Mouse (Mus musculus): ENCODE data around the gene Myom3. TPM values are rescaled to one million over a fixed set of nuclear protein-coding genes. Genes with fewer than 3 reads are reported as not detected.
"Not testable (repeated sequence)": the region's sequence is repeated elsewhere in the genome, so short reads cannot be mapped to it uniquely, and the experiment has no call there.

The Myom3 gene
- under 1 TPM; 0.12 to 0.52 (median 0.22) TPM for total RNA-seq (2022)

DNA sequence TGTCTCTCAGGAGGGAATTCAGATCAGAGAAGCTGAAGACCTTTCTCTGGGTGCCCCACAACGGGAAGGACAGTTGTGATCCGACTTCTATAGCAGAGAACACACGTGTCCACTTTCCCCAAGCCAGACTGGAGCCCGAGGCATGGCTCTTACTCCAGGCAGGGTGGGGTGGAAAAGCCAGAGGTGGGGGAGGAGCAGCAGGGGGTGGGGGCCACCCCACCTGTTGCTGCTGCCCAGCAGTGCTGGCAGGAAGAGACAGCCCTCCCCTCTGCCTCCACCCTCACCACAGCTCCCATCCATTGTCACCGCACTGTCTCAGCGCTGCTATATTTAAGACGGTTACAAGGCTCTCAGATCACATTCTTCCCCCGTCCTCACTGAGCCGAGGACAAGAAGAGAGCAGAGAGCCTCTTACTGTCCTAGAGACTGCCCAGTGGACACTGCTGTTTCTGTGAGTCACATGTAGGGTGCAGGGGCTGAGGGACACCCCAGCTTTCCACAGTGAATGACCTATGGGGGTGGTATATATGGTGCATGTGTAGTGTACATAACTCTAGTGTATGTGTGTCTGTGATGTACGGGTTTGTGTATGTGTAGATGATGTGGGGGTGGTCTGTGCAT lies at the start of gene Myom3:
TSS of gene Myom3 (plus strand) at position 360 of the 621 bp plus-strand sequence.
- DNase-seq, result no peak

DNA sequence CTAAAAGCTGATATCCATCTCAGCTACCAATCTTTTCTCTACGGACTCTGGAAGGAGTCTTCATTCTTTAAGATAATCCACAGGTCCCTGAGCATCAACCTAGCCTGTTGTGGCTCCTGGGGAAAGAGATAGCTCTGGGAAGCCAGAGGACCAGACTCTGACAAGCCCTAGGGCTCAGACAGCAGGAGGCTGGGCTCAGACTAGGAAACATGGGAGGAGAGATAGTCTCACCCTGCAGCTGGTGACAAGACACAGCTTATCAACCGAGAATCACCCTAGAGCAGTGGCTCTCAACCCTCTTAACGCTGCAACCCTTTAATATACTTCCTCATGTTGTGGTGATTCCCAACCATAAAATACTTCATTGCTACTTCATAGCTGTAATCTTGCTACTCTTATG lies 49.1 kb upstream of the Myom3 start:
- DNase-seq, result no peak

DNA sequence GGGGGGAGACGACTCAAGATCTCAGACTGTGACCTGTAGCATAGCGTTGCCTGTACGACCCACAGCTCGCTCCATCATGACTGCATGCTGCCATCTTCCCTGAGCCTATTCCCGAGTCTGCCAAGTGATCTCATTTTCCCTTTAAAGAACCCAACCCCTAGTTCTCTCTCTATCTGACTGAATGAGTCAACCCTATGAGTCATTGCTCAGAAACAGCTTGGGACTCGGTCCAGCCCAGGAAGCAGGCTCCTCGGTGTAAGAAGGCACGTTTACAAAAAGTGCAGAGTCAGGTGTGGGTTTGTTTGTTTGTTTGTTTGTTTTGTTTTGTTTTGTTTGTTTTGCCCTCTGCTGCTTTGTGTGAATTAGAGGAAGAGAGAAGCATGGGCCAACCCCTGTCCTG lies 44.7 kb upstream of the Myom3 start:
- DNase-seq, result no peak

DNA sequence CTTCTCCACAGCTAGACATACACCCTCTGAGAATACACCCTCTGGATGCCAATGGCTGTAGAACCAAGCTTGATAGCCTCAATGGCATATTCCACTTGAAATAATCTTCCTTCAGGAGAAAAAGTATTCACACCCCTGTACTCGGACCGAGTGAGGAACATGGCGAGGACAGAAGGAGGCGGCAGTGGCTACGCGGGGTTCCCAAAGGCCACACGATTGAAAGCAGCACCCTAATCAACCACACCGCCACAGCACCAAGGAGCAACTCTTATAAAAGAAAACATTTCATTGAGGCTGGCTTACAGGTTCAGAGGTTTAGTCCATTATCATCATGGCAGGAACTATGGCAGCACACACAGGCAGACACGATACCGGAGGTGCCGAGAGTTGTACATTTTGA lies 43.1 kb upstream of the Myom3 start:
- DNase-seq, result not testable (repeated sequence)

DNA sequence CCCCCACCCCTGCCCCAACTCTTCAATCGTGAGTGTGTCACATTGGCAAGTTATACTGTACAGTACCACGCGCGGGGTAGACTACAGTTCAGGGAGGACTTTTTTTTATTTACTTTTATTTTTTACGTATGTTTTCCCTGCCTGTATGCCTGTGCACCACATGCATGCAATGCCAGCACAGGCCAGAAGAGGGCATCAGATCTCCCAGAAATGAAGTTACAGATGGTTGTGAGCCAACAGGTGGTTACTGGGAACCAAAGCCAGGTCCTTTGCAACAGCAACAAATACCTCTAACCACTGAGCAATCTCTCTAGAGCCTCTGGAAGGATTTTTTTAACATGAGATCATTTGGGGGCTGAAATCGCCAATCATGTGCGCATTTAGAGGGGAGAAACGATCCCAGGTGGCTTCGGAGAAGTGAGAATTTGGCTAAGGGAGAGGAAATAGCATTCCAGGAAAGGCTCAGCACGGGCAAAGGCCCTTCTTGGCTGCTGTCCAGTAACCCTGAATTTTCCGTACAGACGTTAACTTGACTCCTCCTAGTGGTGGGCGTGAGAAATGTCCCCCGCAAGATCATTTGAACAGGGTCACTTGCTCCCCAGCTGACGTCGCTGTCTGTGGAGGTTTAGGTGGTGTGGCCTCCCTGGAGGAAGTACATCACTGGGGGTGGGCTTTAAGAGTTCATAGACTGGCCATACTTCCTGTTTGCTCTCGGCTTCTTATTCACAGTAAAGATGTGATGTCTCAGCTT lies 36.8 kb upstream of the Myom3 start:
- no peak for DNase-seq

DNA sequence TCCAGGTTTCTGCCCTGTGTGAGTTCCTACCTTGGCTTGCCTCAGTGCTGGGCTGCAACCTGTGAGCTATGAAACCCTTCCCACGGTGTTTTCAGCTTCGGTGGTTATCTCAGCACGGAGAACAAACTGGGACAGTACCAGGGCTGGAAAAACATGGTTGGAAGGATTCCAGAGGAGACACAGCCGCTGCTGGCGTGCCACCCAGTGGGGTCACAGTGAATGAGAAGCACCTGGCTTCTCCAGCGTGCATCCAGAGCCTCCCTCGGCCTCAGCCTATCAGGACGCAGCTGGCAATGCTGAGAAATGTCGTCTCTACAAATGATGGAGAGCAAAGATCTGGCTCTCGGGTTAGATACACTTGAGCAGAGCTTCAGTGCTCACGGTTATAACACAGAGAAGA lies 33.1 kb upstream of the Myom3 start:
- DNase-seq, result no peak

DNA sequence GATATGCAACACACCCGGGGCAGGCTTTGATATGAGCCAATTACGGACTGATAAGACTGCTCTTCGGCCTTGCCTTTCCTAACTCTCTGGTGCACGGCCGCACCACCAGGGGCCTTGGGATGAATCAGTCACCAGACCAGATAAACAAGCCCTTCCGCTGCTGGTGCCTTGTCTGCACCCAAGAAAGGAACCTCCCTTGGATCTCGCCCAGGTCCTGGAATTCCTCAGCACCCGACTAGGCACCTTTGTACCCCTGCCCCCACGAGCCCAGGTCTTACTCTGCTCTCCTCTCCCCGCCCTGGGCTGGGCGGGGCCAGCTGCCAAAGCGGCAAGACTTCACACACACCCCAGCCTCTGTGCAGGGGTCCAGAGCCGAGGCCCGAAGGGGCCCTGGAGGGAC lies 31.7 kb upstream of the Myom3 start, which contains the start of gene Il22ra1:
TSS of gene Il22ra1 (plus strand) at position 356 of the 400 bp plus-strand sequence.
- peak; percentile 72 for DNase-seq

DNA sequence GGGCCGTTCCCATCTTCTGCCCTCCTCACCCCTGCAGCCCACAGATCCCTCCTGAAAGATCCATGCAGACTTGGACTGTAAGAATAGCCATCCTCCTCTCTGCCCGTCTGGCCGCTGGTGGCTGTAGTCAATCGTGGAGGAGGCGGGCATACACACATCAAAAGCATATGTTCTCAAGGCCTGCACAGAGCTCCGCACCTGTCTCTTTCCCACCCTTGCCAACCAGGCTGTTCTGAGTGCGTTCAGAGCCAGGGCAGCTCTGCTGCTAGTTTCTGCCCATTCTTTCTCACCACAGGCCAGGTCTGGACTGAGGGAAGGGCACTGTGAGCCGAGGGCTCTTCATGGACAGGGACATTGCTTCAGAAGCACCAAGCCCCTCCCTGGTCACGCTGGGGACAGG lies 29.3 kb upstream of the Myom3 start:
- no peak for DNase-seq

DNA sequence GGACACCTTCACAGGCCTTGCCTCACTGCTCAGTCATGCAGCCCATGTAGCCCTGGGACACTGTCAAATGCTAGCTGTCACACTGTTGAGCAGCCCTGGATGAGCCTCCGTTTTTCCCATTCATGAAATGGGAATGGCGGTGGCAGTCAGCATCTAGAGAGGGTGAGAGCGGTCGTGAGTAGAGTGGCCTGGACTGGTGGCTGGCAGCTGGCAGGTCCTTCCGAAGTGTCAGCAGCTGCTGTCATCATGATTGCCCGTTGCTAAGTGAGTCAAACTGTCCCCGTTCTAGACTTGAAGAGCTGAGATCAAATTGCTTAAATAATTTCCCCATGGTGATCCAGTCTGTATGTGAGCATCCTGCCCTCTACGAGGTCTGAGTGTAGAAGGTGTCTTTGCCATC lies 28.6 kb upstream of the Myom3 start:
- DNase-seq, result no peak

DNA sequence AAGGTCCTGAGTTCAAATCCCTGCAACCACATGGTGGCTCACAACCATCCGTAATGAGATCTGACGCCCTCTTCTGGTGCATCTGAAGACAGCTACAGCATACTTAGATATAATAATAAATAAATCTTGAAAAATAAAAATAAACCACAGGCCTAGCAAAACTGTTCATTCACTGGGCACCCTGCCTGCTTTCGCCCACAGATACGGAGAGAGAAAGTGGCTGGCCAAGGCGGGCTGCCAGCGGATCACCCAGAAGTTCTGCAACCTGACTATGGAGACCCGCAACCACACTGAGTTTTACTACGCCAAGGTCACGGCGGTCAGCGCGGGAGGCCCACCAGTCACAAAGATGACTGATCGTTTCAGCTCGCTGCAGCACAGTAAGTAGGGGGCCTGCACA lies 25.6 kb upstream of the Myom3 start:
- no peak for DNase-seq

DNA sequence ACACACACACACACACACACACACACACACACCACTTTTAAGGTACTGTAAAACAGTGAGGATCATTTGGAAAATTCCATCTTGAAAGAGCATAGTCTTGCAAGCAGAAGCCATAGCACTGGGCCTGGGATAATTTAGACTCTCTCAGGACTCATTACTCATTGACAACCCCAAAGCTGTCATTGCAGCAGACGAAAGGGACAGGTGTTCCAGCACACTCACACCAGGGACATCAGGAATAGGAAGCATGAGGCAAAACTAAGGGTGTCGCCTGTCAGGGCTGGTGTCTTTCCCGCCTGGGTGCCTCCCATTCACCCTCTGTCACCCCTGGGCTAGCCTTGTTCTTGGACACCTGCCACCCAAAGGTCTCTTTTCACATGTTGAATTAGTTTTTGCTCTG lies 22.6 kb upstream of the Myom3 start:
- DNase-seq, result no peak

DNA sequence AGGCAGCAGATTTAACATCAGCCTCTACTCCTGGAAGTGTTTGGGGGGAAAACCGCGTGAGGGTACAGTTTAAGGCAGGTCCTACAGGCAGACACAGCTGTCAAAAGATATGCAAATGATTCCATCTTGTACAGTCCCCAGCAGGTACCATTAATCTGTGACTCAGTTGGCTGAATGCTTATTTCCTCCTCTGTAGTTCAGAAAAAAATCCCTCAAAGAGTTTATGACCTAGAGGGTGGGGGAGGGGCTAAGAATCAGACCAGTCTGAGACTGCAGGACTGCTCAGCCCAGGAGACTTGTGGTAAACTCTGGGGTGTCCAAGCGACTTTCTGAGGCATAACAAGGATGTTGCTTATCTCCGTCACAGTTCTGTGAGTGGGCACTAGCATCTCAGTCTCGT lies 21.3 kb upstream of the Myom3 start:
- DNase-seq, result no peak

DNA sequence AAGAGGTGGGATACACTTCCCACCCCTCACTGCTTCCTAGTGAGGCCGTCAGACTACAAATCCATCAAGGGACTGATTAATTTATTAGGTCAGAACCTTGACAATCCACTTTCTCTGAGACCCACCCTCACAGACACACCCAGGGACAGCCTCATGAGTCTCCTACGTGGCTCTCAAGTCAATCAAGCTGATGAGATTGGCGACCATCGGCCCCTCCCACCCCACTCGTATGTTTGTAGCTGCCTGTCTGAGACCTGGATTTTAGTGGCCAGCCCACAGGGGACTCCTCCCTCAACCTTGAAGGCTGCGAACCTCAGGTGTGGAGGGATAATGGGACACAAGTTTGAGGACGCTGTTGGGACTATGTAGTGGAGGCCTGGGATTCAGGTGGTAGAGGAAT lies 20.4 kb upstream of the Myom3 start:
- no peak for DNase-seq

DNA sequence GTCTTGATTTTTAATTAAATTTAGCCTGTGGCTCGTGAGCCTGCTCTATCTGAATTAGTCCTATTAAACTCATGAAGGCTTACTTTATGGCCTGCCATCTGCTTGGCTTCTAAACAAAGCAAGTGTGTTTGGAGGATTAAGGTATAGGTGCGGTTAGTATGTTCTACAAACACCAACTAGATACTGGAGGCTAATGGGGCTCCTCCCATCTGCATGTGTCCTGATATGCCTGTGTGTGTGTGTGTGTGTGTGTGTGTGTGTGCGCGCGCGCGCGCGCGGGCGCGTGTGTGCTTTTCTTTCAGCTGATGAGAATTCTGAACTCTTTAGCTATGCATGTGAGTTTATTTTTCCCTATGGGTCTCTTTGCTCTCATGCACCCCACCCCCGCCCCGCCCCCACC lies 19.8 kb upstream of the Myom3 start:
- no peak for DNase-seq

DNA sequence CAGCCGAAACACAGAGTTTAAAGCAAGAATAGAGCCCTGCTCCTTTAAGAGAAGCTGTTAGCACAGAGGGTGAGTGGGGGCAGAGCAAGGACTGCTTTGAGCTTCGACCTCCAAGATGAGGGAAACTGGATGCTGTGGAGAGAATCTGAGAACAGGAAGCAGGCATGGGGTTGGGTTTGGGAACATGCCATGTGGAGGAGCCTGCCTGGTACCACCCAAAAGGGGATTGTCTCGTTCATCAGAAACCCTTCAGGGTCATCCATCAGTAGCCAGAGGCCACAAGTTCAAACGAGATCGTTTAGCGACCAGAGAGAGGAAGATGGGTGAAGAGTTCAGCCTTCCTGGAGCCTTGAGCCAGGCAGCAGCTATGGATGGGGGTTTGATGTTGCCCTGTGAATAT lies 16.0 kb upstream of the Myom3 start:
- no peak for DNase-seq

DNA sequence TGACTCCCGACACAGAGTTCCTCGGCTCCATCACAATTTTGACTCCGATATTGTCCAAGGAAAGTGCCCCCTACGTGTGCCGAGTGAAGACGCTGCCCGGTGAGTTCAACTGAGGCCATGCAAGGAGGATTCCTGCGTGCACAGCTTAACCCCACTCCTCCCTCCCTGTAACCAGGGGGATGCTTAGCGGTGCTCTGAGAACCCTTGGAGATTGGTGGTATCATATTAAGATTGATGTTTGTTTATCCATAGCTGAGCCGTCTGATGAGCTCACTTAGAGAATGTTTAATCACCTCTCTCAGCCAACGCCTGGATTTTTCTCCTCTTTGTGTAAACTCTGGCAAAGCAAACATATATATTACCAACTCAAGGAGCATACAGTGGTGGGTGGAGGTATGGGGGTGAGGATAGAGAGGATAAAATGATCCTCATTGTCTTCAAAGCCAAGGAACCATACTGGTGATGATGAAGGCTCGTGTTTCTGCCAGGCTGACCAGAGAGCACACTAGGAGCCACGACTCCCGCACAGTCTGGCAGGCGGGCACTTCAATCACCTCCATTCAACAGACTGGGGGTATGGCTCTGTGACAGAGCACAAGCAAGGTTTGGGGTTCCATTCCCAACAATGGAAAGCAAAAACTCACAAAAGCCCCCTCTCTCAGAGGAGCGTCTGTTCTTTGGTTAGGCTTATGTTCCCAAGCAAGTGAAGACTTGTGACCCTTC lies 14.6 kb upstream of the Myom3 start:
- no peak for DNase-seq

DNA sequence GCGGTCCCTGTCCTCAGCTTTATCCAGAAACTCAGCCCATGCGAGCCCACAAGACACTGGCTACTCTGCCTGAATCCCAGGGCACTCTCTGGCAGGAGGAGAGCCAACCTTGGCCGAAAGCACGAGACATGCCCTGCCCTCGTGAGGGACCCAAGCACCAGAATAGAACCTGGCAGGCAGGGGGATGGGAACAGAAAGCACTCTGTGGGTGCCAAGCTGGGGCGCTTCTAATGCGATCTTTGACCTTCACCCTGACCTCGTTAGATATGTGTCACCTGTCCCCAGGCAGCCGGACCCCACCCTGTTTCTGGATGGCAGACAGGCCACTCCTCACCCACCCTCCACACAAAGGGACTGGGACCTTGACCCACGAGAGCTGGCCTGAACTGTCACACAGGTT lies 13.9 kb upstream of the Myom3 start:
- no peak for DNase-seq

DNA sequence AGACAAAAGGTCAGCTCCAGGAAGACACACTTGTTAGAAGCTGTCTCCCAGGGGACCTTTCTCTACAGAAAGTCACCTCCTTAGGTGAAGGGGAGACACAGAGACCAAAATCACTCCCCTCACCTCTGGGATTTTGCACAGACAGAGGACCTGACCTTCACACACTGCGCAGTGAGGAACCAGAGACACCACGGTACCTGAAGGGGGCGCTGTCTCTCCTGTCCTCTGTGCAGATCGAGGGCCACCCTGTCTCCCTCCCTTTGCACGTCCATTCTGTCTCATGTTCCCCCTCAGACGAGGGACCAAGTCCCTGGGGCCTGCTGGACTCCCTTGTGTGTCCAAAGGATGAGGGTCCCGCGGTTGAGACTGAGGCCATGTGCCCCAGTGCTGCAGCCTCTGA lies 8.6 kb upstream of the Myom3 start:
- no peak for DNase-seq

DNA sequence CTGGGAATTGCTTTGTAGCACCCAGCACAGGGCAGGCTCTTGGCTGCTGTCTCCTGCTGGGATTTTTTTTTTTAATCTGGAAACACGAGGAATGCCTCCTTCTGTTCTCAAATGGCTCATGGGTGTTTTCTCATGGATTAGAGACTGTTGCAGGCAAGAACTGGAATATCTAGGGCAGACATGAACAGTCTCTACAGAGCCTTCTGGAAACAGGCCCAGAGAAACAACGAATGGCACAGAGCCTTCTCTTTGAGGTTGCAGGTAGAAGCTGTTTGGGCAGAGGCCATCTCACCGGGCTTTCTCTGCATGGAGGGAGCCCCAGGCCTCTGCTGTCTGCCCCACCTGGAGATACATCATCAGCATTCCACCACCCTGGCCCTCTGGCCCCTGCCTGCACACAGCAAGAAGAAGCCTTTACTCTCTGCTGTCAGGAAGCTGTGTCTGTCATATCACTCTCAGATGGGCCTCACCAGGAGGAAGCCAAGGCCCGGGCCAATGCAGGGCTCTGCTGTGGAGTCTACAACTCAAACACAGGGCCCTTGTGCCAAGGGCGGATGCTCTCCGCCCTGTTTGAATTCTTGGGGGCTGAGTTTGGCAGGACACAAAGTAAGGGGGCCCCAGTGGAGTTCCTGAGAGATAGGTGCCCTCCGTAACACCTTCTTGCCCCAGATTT lies 7.3 kb upstream of the Myom3 start:
- no peak for DNase-seq

DNA sequence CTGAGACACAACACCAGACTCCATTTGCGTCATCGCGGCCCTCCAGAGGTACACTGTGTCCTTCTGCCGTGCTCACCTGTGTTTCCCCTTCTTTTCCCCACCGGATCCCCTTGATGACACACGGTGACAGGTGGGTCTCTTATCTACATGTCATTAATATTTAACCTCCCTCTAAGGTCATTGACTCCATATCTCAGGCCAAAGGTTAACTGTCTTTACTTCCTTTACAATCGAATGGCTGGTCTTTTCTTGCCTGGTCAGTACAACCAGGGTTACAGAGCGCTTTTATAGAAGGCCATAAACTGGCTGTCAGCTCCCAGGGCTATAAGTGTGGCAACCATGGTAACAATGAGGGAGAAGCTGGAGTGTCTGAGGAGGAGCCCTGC lies 6.7 kb upstream of the Myom3 start:
- no peak for DNase-seq

DNA sequence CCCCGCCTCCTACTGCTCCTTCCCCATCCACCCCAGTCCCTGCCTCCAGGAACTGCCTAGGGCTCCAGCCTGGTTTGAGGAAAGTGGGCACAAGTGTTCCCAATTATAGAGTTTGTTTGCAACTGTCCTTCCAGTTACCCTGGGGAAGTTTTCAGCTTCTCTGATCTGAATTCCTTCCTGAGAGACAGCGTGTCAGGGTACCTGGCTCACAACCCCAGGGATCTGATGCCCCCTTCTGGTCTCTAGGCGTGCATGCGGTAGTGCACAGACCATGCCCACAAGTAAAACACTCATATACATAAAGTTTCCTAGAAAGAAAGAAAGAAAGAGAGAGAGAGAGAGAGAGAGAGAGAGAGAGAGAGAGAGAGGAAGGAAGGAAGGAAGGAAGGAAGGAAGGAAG lies 1.2 kb upstream of the Myom3 start:
- DNase-seq, result no peak

DNA sequence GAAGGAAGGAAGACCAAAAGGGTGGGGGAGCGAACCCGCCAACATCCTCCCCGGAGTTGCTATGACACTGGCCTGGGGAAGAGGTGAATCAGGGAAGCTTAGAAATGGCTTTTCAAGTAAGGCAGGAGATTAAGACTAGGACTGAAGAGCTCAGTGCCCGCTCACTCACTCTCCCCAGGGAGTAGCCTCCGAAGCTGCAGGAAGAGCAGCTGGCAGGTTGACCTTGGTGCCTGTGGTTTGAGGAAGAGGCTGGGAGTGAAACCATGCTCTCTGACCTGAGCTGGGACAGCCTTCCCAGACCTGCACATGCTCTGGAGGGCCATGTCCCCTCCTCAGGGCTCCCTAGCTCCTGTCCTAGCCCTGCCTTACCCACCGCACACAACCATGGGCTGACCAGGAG lies 690 bp upstream of the Myom3 start:
- no peak for DNase-seq

DNA sequence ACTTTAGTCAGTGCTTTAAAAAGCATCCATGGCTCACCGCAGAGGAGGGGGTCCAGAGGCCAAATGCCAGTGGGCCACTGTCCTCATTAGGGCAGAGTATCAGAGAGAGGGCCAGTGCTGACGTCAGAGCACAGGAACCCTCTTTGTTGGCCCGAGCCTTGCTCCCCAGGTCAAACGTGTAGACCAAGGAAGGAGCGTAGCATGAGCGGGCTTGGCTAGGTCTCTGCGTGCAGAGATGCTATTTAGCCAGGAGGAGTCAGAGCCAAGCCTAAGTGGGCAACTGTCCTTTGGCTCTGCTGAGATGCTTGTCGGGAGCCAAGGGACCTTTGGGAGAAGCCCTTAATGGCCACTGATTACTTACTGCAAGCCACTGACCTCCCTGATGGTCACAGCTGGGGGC lies 1.5 kb downstream of the Myom3 start:
- DNase-seq, result no peak
